Mouse (Mus musculus) limb, embryonic 14.5 days (tissue): ENCODE measurements around the gene Hltf. TPM values are rescaled to one million over a fixed set of nuclear protein-coding genes. Genes with fewer than 3 reads are reported as not detected.

Source experiments
- ATAC-seq: fragments of 200-750 bp; cut with Nextera tagmentation; 2 replicates; pipeline ENCODE4 v1.8.0; 2017; ENCODE audit warnings: low read depth, moderate number of reproducible peaks, moderate TSS enrichment; ENCODE audit not compliant: low FRiP score
- DNase-seq: peaks from one replicate; pipeline ENCODE4 v3.0.0-alpha.2; 2015; ENCODE audit warnings: low spot score
- H3K27ac ChIP-seq: fragments of 300-500 bp; sonication (generic); replicated peaks from 2 replicates; pipeline ENCODE4 v1.5.1; 2014; ENCODE audit warnings: low read depth, mild to moderate bottlenecking, low read length, moderate library complexity, mixed read lengths
- H3K27me3 ChIP-seq: fragments of 300-500 bp; sonication (generic); 2 replicates; pipeline ENCODE4 v1.6.1; 2014; ENCODE audit warnings: low read length, mixed read lengths; ENCODE audit not compliant: control insufficient read depth, insufficient read depth
- H3K36me3 ChIP-seq: fragments of 300-500 bp; sonication (generic); 2 replicates; pipeline ENCODE4 v1.6.1; 2014; ENCODE audit warnings: mild to moderate bottlenecking, low read length, moderate library complexity, mixed read lengths; ENCODE audit not compliant: control insufficient read depth, insufficient read depth
- H3K4me1 ChIP-seq: fragments of 300-500 bp; sonication (generic); 2 replicates; pipeline ENCODE4 v1.6.1; 2014; ENCODE audit warnings: antibody characterized with exemption, low read length, mixed read lengths; ENCODE audit not compliant: control insufficient read depth, insufficient read depth
- H3K4me2 ChIP-seq: fragments of 300-500 bp; sonication (generic); replicated peaks from 2 replicates; pipeline ENCODE4 v1.6.1; 2014; ENCODE audit warnings: low read depth, mild to moderate bottlenecking, low read length, moderate library complexity; ENCODE audit not compliant: severe bottlenecking
- H3K4me3 ChIP-seq: fragments of 300-500 bp; sonication (generic); replicated peaks from 2 replicates; pipeline ENCODE4 v1.5.1; 2014; ENCODE audit warnings: low read length
- H3K9ac ChIP-seq: fragments of 300-500 bp; sonication (generic); 2 replicates; pipeline ENCODE4 v1.6.1; 2014; ENCODE audit warnings: mild to moderate bottlenecking, low read depth, low read length, moderate library complexity; ENCODE audit not compliant: severe bottlenecking
- H3K9me3 ChIP-seq: fragments of 300-500 bp; sonication (generic); 2 replicates; pipeline ENCODE4 v1.6.1; 2016; ENCODE audit warnings: low read length; ENCODE audit not compliant: control insufficient read depth
- POLR2A ChIP-seq: fragments of 200-500 bp; IDR thresholded peaks from 2 replicates; pipeline ENCODE4 v1.8.0; 2012; ENCODE audit warnings: inconsistent platforms, mild to moderate bottlenecking, moderate library complexity, borderline replicate concordance; ENCODE audit not compliant: insufficient read depth, insufficient read length; ENCODE audit errors: extremely low read depth
- WGBS: fragments of 180-500 bp; shearing (Covaris S2); extraction: QIAGEN DNeasy Blood & Tissue Kit; methylation state at CpG from one replicate; pipeline ENCODE4 v1.1.7; 2014; 5-methylcytosine and 5-hydroxymethylcytosine counted together
- polyA plus RNA-seq, 2 experiments: library from polyadenylated mRNA; depleted of rRNA in 1 of 2; stranded (reverse) in 1 of 2; unstranded in 1 of 2; fragments of >200 nt; fragmentation: Nextera tagmentation in 1 of 2; extraction: Ambion mirVana in 1 of 2; gene quantifications; 2 replicates each; pipeline versions ENCODE4 v1.2.1 to v1.2.3; 2012 to 2014

Hltf gene
- polyA plus RNA-seq, 2 experiments = 13.0 to 18.5 TPM

DNA sequence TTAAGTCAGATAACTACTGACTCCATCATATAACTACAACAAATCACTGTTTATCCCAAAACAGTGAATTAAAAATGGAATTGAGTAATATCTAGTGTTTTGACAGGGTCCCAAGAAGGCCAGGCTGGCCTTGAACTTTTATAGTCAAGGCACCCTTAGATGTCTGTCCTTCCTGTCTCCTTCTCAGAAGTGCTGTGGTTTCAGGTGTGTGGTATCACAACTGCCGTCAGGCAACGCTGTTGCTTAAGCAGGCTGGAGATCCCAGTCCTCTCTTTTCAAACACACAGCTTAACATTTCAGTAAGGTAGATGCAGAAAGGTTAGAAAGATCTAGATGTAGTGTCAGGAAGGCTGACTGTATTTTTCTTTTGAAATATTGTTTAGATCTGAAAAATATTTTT, 84.5 kb downstream of the Hltf start:
- ATAC-seq (no peak), DNase-seq (no peak)
- Histone ChIP-seq H3K27me3 (no peaks in the 10 kb centered on the region), H3K27ac (no peak overlapping the region), H3K4me1 (peaks cover 3% of the 10 kb centered on the region), H3K4me3 (no peak overlapping the region), H3K4me2 (no peak overlapping the region), H3K36me3 (no peaks in the 10 kb centered on the region), H3K9ac (no peak overlapping the region), H3K9me3 (no peaks in the 10 kb centered on the region)
- no peak for TF ChIP-seq POLR2A
- WGBS = 70% methylated on average over 2 of the region's 2 CpGs

GRCm38 (mm10) chr3:20142576-20142975, 85.0 kb downstream of the Hltf start:
- Histone ChIP-seq H3K9me3 (no peaks in the 10 kb centered on the region), H3K4me3 (no peak overlapping the region), H3K27me3 (no peaks in the 10 kb centered on the region), H3K4me2 (no peak overlapping the region), H3K27ac (no peak overlapping the region), H3K4me1 (peaks cover 6% of the 10 kb centered on the region), H3K36me3 (no peaks in the 10 kb centered on the region), H3K9ac (no peak overlapping the region)
- DNase-seq = no peak
- ATAC-seq = no peak
- no peak for TF ChIP-seq POLR2A
- 40% methylated on average over 3 of the region's 3 CpGs for WGBS

DNA sequence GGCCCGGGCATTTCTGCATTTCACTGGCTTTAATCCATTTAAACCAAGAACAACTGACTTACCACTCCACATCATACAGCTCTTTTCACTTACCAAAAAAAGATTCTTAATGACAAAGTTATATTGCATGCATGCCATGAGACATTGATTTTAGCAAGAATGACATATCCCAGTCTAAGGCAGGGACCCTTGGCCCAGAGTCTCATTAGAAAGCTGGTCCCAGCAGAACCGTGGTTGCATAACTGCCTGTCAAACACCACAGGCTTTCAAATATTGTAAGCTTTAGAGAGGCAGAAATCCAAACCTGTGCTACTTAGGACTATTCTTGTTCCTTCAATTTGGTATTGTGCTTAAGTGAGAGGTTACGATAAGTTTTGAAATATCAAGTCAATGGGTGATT, 86.1 kb downstream of the Hltf start:
- Histone ChIP-seq H3K4me1 (peaks cover 6% of the 10 kb centered on the region), H3K27me3 (no peaks in the 10 kb centered on the region), H3K4me2 (no peak overlapping the region), H3K27ac (no peak overlapping the region), H3K4me3 (no peak overlapping the region), H3K36me3 (no peaks in the 10 kb centered on the region), H3K9me3 (no peaks in the 10 kb centered on the region), H3K9ac (no peak overlapping the region)
- WGBS = 71% methylated on average over 3 of the region's 3 CpGs
- ATAC-seq = no peak
- no peak for TF ChIP-seq POLR2A
- no peak for DNase-seq

DNA sequence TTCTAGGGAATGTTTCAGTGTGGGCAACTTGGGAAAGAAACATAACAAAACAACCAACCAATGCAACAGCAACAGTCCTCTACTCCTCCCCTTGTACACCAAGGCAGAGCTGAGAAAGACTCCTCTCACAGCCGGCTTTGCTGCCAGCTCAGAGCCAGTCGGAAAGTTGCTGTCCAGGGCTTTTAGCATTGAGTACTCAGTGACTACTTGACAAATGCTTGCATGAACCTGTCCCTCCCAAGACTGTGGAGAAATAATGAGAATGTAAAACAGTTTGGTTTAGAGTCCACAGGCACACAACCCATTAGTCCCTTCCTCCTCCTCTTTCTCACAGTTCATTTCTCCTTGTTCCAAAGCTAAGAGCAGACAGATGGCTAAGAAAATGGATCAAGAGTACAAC, 86.8 kb downstream of the Hltf start:
- Histone ChIP-seq H3K4me1 (peaks cover 6% of the 10 kb centered on the region), H3K4me2 (no peak overlapping the region), H3K27me3 (no peaks in the 10 kb centered on the region), H3K27ac (no peak overlapping the region), H3K9me3 (no peaks in the 10 kb centered on the region), H3K36me3 (no peaks in the 10 kb centered on the region), H3K9ac (no peak overlapping the region), H3K4me3 (no peak overlapping the region)
- no peak for TF ChIP-seq POLR2A
- ATAC-seq (no peak), DNase-seq (no peak)
- 13% methylated on average over 2 of the region's 2 CpGs for WGBS

- DNase-seq (no peak), ATAC-seq (no peak)
- Histone ChIP-seq H3K27ac (no peak overlapping the region), H3K4me1 (peaks cover 6% of the 10 kb centered on the region), H3K4me3 (no peak overlapping the region), H3K9ac (no peak overlapping the region), H3K36me3 (peaks cover 4% of the 10 kb centered on the region; the same call in 1 of the 2 replicates), H3K27me3 (no peaks in the 10 kb centered on the region), H3K4me2 (no peak overlapping the region), H3K9me3 (no peaks in the 10 kb centered on the region)
- WGBS = 46% methylated on average over 1 of the region's 1 CpGs
- no peak for TF ChIP-seq POLR2A
Observed at GRCm38 (mm10) chr3:20145696-20146113, 88.1 kb downstream of the Hltf start.

GRCm38 (mm10) chr3:20146884-20147395, 89.3 kb downstream of the Hltf start:
- TF ChIP-seq POLR2A = no peak

More at GRCm38 (mm10) chr3:20146884-20147395, 89.3 kb downstream of the Hltf start:
- H3K4me1 ChIP-seq = peaks cover 6% of the 10 kb centered on the region
- no peaks in the 10 kb centered on the region for H3K27me3 ChIP-seq
- DNase-seq (no peak), ATAC-seq (peak; percentile 65)
- H3K9ac ChIP-seq = no peak overlapping the region
- H3K36me3 ChIP-seq = peaks cover 4% of the 10 kb centered on the region; the same call in 1 of the 2 replicates
- 35% methylated on average over 7 of the region's 7 CpGs for WGBS
- H3K9me3 ChIP-seq = no peaks in the 10 kb centered on the region
- peak overlapping the region; percentile 28; the same call in 1 of the 2 replicates for H3K27ac ChIP-seq
- H3K4me2 ChIP-seq = no peak overlapping the region
- no peak overlapping the region for H3K4me3 ChIP-seq
